Mouse (Mus musculus) ES-E14 (cell line): ENCODE results near the gene Ntng1. TPM values are rescaled to one million over a fixed set of nuclear protein-coding genes. Genes with fewer than 3 reads are reported as not detected.

Experiments used
- DNase-seq: peaks from one replicate; pipeline ENCODE4 v3.0.0-alpha.2; 2013; ENCODE audit warnings: low read depth, low spot score
- H3K27ac ChIP-seq: 2 replicates; pipeline ENCODE4 v1.5.1; 2012; ENCODE audit warnings: low read depth, mild to moderate bottlenecking, low read length, moderate library complexity, mixed read lengths; ENCODE audit not compliant: poor library complexity, insufficient read depth, severe bottlenecking
- H3K36me3 ChIP-seq: 2 replicates; pipeline ENCODE4 v1.6.1; 2012; ENCODE audit warnings: mild to moderate bottlenecking, low read length, moderate library complexity, mixed read lengths; ENCODE audit not compliant: control insufficient read depth, poor library complexity, insufficient read depth, severe bottlenecking
- H3K4me1 ChIP-seq, 2 experiments: fragments of 150-350 bp in 1 of 2; sonication (generic) in 1 of 2; 2 replicates each; pipeline ENCODE4 v1.6.1; 2012; ENCODE audit warnings: low read length in 2 of 2, mild to moderate bottlenecking in 1 of 2, mixed read lengths in 1 of 2; ENCODE audit not compliant: control insufficient read depth in 2 of 2, insufficient read depth in 2 of 2, poor library complexity in 1 of 2
- H3K4me3 ChIP-seq, 2 experiments: fragments of 150-350 bp in 1 of 2; sonication (generic) in 1 of 2; 2 replicates each; pipeline ENCODE4 v1.5.1; 2012; ENCODE audit warnings: low read length in 2 of 2, low read depth in 1 of 2, mild to moderate bottlenecking in 1 of 2, mixed read lengths in 1 of 2; ENCODE audit not compliant: insufficient read depth in 1 of 2, poor library complexity in 1 of 2, severe bottlenecking in 1 of 2
- H3K9ac ChIP-seq: 2 replicates; pipeline ENCODE4 v1.6.1; 2012; ENCODE audit warnings: low read depth, mild to moderate bottlenecking, low read length, mixed read lengths; ENCODE audit not compliant: poor library complexity, insufficient read depth, severe bottlenecking
- H3K9me3 ChIP-seq: fragments of 150-350 bp; sonication (generic); 2 replicates; pipeline ENCODE4 v1.6.1; 2012; ENCODE audit warnings: low read depth, mild to moderate bottlenecking, low read length; ENCODE audit not compliant: control insufficient read depth, insufficient read depth
- CHD2 ChIP-seq: IDR thresholded peaks from 2 replicates; pipeline ENCODE4 v1.6.1; 2014; ENCODE audit warnings: mild to moderate bottlenecking, low read depth, low read length, inconsistent platforms
- HCFC1 ChIP-seq: IDR thresholded peaks from 2 replicates; pipeline ENCODE4 v1.6.1; 2012; ENCODE audit warnings: low read length, inconsistent platforms, borderline replicate concordance; ENCODE audit not compliant: insufficient read depth
- MAFK ChIP-seq: IDR thresholded peaks from 2 replicates; pipeline ENCODE4 v1.6.1; 2014; ENCODE audit warnings: mild to moderate bottlenecking, low read depth, low read length, inconsistent platforms; ENCODE audit not compliant: insufficient read depth
- ZC3H11A ChIP-seq: IDR thresholded peaks from 2 replicates; pipeline ENCODE4 v1.6.1; 2012; ENCODE audit warnings: low read depth, mild to moderate bottlenecking, inconsistent platforms, low read length, borderline replicate concordance
- ZNF384 ChIP-seq: IDR thresholded peaks from 2 replicates; pipeline ENCODE4 v1.6.1; 2012; ENCODE audit warnings: low read depth, low read length, inconsistent platforms
- in situ Hi-C, 2 experiments: fragments of 600-800 bp; cut with MboI; formaldehyde crosslinking; loops; one replicate each; pipeline ENCODE4 v1.15.1; 2025; ENCODE audit warnings: low sequenced_read_pairs in 2 of 2, inconsistent platforms in 1 of 2; ENCODE audit not compliant: unreplicated experiment in 2 of 2
- total RNA-seq: library from RNA; depleted of rRNA; stranded (reverse); fragments of 300-350 nt; gene quantifications from 2 replicates; pipeline ENCODE4 v1.2.3, GENCODE M21; 2012

The Ntng1 gene
- total RNA-seq, 1 experiment = not detected

- no peak for DNase-seq
- in situ Hi-C loops = no loop called here
- Histone ChIP-seq H3K27ac (no peak overlapping the region), H3K9ac (no peak overlapping the region), H3K4me1 (no peaks in the 10 kb centered on the region), H3K4me3 (no peak overlapping the region), H3K9me3 (no peaks in the 10 kb centered on the region), H3K36me3 (no peaks in the 10 kb centered on the region)
- TF ChIP-seq ZNF384 (no peak), MAFK (no peak), ZC3H11A (no peak), HCFC1 (no peak), CHD2 (no peak)
Measured at GRCm38 (mm10) chr3:109809065-109809464, 334.7 kb downstream of the Ntng1 start.

DNA sequence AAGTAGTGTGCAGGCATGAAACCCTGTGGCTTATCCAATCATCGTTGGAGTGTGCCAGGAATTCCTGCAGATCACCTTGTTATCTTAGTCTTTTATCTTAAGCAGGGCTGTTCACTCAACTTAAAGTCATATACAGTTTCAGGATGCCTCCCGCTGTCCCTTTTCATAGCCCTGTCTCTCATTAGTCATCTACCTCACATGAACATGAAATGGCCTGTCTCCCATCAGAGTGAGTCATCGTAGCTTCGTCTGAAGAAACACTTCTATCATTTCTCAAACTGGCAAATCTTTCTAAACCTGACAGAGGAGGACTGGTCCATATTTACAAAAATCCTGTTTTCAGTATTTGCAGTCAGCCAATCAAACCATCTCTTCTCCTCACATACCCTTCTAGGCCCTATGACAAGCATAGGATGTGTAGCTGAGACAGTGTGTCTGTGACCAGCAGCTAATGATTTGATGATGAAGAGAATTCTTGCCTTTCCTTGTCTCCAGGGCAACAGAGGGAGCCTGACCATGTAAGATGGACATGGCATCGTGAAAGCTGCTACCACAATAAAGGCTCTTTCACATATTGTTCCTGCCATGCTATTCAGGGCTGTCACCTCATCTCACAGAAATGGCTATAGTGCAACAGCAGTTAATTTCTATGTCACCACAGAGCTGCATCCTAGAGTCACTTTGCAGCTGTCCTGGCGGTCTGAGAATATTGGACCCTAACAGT is 336.4 kb downstream of the Ntng1 start:
- TF ChIP-seq HCFC1 (no peak), ZNF384 (no peak), MAFK (no peak), ZC3H11A (no peak), CHD2 (no peak)
- no peaks in the 10 kb centered on the region for H3K36me3 ChIP-seq
- H3K4me1 ChIP-seq = no peaks in the 10 kb centered on the region
- DNase-seq = no peak
- in situ Hi-C loops = no loop called here
- no peak overlapping the region for H3K27ac ChIP-seq
- H3K4me3 ChIP-seq = no peak overlapping the region
- no peak overlapping the region for H3K9ac ChIP-seq
- H3K9me3 ChIP-seq = no peaks in the 10 kb centered on the region

DNA sequence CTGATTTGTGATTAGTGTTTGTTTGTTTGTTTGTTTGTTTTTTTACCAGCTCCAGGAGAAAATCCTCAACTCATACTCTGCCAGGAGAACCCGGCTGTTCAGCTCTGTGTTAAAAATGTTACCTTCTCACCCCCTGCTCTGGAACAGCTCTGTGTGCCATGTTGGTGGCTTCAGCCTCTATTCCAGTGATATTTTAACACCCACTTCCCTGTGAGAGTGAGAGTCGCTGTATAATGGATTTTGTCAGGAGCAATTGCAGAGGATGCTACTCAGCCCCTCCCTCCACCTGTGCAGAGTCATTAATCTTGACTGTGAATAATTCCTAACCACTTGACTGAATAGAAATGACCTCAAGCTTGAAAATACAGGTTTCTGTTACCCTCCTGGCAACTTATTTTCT is 339.7 kb downstream of the Ntng1 start:
- Histone ChIP-seq H3K9me3 (no peaks in the 10 kb centered on the region), H3K4me1 (no peaks in the 10 kb centered on the region), H3K27ac (no peak overlapping the region), H3K4me3 (no peak overlapping the region), H3K36me3 (no peaks in the 10 kb centered on the region), H3K9ac (no peak overlapping the region)
- in situ Hi-C loops = no loop called here
- TF ChIP-seq ZC3H11A (no peak), MAFK (no peak), ZNF384 (no peak), CHD2 (no peak), HCFC1 (no peak)
- DNase-seq = no peak

GRCm38 (mm10) chr3:109803616-109804015 is 340.2 kb downstream of the Ntng1 start:
- Histone ChIP-seq H3K4me1 (no peaks in the 10 kb centered on the region), H3K9ac (no peak overlapping the region), H3K4me3 (no peak overlapping the region), H3K36me3 (no peaks in the 10 kb centered on the region), H3K9me3 (no peaks in the 10 kb centered on the region), H3K27ac (no peak overlapping the region)
- TF ChIP-seq ZNF384 (no peak), CHD2 (no peak), HCFC1 (no peak), ZC3H11A (no peak), MAFK (no peak)
- DNase-seq = no peak
- in situ Hi-C loops = no loop called here

- Histone ChIP-seq H3K27ac (no peak overlapping the region), H3K36me3 (no peaks in the 10 kb centered on the region), H3K4me1 (no peaks in the 10 kb centered on the region), H3K9me3 (no peaks in the 10 kb centered on the region), H3K9ac (no peak overlapping the region), H3K4me3 (no peak overlapping the region)
- TF ChIP-seq HCFC1 (no peak), MAFK (no peak), ZNF384 (no peak)
- in situ Hi-C loops = no loop called here
- DNase-seq = no peak
Measured at GRCm38 (mm10) chr3:109797354-109797753, 346.5 kb downstream of the Ntng1 start.
